Mouse (Mus musculus): ENCODE results near the gene Klf12. TPM values are rescaled to one million over a fixed set of nuclear protein-coding genes. Genes with fewer than 3 reads are reported as not detected.

The Klf12 gene
- polyA plus RNA-seq, 1 experiment: not detected

DNA sequence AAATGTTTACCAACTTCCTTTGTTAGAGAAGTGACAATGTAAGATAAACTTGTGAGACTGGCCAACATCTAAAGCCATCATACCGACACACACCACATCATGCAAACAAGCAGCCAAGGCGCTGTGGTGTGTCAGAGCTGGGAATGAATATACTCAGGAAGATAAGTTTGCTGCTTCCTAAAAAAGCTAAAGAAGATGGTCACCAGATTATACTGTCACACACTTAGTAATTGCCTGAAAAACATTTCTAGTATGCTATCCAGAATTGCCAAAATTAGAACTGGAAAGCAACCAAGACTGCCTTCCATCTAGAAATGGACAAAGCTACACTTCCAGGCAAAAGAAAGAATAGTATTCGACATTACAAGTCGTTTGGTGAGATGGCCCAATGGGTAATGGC, 163.4 kb downstream of the Klf12 start:
- TF ChIP-seq POLR2A (IDR thresholded peaks at IDR 0.05; ENCODE audit: insufficient read depth, low read depth, low read length) (no peak), CTCF (IDR thresholded peaks at IDR 0.05; ENCODE audit: insufficient read depth, low read depth, low read length) (no peak)
- H3K27ac ChIP-seq (ENCODE audit: insufficient read depth, low read depth, low read length): no peak overlapping the region
- no peaks in the 10 kb centered on the region for H3K4me1 ChIP-seq (ENCODE audit: control insufficient read depth, insufficient read depth, low read length)
- 78% methylated on average over 4 of the region's 4 CpGs for WGBS
- no peak overlapping the region for H3K4me3 ChIP-seq (ENCODE audit: insufficient read depth, low read depth, low read length)

- Histone ChIP-seq H3K27ac (ENCODE audit: insufficient read depth, low read depth, low read length) (no peak overlapping the region), H3K4me1 (ENCODE audit: control insufficient read depth, insufficient read depth, low read length) (no peaks in the 10 kb centered on the region), H3K4me3 (ENCODE audit: insufficient read depth, low read depth, low read length) (no peak overlapping the region)
- WGBS: 88% methylated on average over 3 of the region's 3 CpGs
- TF ChIP-seq CTCF (IDR thresholded peaks at IDR 0.05; ENCODE audit: insufficient read depth, low read depth, low read length): no peak
- no peak for TF ChIP-seq POLR2A (IDR thresholded peaks at IDR 0.05; ENCODE audit: insufficient read depth, low read depth, low read length)
These were observed 164.6 kb downstream of the Klf12 start for GRCm38 (mm10) chr14:100119866-100120265.

DNA sequence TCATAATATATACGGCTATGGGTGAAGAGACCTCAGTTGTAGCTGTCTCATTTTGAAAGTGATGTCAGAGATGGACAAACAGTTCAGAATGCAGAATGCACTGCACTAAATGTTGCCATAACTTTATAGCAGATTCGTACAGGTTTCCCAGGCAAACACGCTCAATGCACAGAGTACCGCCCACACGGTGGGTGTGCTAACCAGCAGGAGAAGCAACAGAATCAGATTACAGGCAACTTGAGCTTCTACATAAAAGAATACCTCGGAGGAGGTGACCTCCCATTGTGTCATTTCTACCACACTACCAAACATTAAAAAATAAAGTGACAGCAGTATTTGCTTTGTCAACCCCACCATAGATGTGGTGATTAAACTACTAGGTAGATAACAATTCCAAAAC, 171.1 kb downstream of the Klf12 start:
- TF ChIP-seq CTCF (IDR thresholded peaks at IDR 0.05; ENCODE audit: insufficient read depth, low read depth, low read length) (no peak), POLR2A (IDR thresholded peaks at IDR 0.05; ENCODE audit: insufficient read depth, low read depth, low read length) (no peak)
- Histone ChIP-seq H3K4me1 (ENCODE audit: control insufficient read depth, insufficient read depth, low read length) (0 out of 2 replicates have a peak, but pooled peaks cover 2% of the 10 kb centered on the region), H3K27ac (ENCODE audit: insufficient read depth, low read depth, low read length) (no peak overlapping the region), H3K4me3 (ENCODE audit: insufficient read depth, low read depth, low read length) (no peak overlapping the region)
- WGBS: 56% methylated on average over 6 of the region's 6 CpGs

DNA sequence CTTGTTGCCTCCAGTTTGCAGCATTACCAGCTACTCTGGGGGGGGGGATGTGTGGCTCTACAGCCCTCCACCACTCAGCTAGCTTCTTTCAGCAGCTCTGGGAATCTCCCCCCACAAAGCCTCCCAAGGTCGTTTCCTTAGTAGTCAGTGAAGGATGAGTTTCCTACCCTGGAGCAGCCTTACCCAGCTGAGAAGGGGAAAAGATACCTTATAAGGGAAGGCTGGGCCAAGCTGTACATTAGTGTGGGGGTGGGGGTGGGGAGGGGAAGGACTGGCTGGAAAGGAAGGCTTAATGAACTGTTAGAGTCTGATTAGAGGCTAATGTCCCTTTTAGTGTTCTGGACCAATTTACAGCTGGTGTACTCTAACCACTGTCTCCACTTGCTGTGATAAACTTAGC, 172.7 kb downstream of the Klf12 start:
- TF ChIP-seq POLR2A (IDR thresholded peaks at IDR 0.05; ENCODE audit: insufficient read depth, low read depth, low read length): no peak
- TF ChIP-seq CTCF (IDR thresholded peaks at IDR 0.05; ENCODE audit: insufficient read depth, low read depth, low read length): no peak
- 5% methylated on average over 1 of the region's 1 CpGs for WGBS
- Histone ChIP-seq H3K4me3 (ENCODE audit: insufficient read depth, low read depth, low read length) (no peak overlapping the region), H3K27ac (ENCODE audit: insufficient read depth, low read depth, low read length) (no peak overlapping the region), H3K4me1 (ENCODE audit: control insufficient read depth, insufficient read depth, low read length) (0 out of 2 replicates have a peak, but pooled peaks cover 2% of the 10 kb centered on the region)

DNA sequence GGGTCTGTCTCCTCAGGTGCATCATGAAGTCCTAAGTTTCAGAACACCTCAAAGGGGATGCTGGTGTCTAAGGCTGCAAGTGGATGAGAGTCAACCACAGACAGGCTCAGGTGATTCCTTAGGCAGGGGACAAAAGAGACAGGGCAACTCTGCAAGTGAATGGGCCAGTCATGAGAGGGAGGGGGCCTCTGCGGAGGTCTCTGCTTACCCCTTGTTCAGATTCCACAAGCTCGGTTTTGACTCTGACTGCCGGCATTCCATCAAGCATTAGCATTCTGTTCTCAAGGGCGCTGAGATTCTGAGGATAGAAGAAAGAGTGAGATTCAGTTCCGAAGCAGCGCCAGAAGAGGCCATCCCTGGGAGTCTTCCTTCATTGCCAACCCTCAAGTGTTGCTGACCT, 174.9 kb downstream of the Klf12 start:
- WGBS: 61% methylated on average over 6 of the region's 6 CpGs
- TF ChIP-seq CTCF (IDR thresholded peaks at IDR 0.05; ENCODE audit: insufficient read depth, low read depth, low read length) (no peak), POLR2A (IDR thresholded peaks at IDR 0.05; ENCODE audit: insufficient read depth, low read depth, low read length) (no peak)
- peaks cover 6% of the 10 kb centered on the region; the same call in 1 of the 2 replicates for H3K4me1 ChIP-seq (ENCODE audit: control insufficient read depth, insufficient read depth, low read length)
- H3K4me3 ChIP-seq (ENCODE audit: insufficient read depth, low read depth, low read length): no peak overlapping the region
- H3K27ac ChIP-seq (ENCODE audit: insufficient read depth, low read depth, low read length): no peak overlapping the region

- no peak overlapping the region for H3K4me3 ChIP-seq (ENCODE audit: insufficient read depth, low read depth, low read length)
- peaks cover 4% of the 10 kb centered on the region; the same call in 1 of the 2 replicates for H3K4me1 ChIP-seq (ENCODE audit: control insufficient read depth, insufficient read depth, low read length)
- 92% methylated on average over 10 of the region's 10 CpGs for WGBS
- TF ChIP-seq CTCF (IDR thresholded peaks at IDR 0.05; ENCODE audit: insufficient read depth, low read depth, low read length): no peak
- H3K27ac ChIP-seq (ENCODE audit: insufficient read depth, low read depth, low read length): no peak overlapping the region
These were observed 178.9 kb downstream of the Klf12 start for GRCm38 (mm10) chr14:100105570-100105969.

DNA sequence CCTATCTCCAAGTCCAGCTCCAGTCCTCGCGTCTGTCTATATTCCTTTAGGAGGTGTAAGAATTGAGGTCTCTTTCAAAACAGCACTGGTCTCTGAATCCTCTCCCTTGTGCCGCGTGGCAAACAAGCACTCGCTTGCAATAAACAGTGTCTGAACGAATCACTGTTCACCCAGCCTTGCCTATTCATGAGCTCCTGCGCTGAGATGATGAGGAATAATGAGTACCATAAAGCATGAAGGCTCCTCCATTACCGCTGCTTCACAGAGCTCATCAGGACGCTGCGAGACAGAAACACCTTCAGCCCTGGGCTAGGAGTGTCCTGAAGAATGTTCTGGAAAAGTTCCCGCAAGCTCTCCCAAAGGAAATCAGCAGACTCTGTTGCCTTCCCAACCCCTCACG, 179.7 kb downstream of the Klf12 start:
- Histone ChIP-seq H3K4me1 (ENCODE audit: control insufficient read depth, insufficient read depth, low read length) (peaks cover 4% of the 10 kb centered on the region; the same call in 1 of the 2 replicates), H3K4me3 (ENCODE audit: insufficient read depth, low read depth, low read length) (no peak overlapping the region), H3K27ac (ENCODE audit: insufficient read depth, low read depth, low read length) (no peak overlapping the region)
- WGBS: 36% methylated on average over 12 of the region's 12 CpGs
- TF ChIP-seq CTCF (IDR thresholded peaks at IDR 0.05; ENCODE audit: insufficient read depth, low read depth, low read length): no peak
- no peak for TF ChIP-seq POLR2A (IDR thresholded peaks at IDR 0.05; ENCODE audit: insufficient read depth, low read depth, low read length)

DNA sequence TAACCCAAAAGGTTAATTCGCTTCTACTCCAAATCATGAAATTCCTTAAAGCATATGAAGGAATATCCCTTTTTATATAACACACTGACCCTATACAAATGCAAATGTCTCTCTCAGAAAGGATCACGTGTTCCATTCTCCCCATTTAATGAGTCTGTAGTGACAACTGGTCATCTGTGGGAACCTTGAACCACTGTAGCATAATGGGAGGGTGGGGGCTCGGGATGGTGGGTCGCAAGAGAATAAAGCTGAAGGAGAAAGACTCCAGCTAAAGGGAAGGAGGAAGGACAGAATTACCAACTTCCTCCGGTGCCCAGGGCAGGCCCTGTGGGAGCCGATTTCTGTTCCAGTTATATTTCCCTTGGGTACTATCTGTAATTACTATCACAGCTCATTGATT, 180.7 kb downstream of the Klf12 start:
- Histone ChIP-seq H3K4me3 (ENCODE audit: insufficient read depth, low read depth, low read length) (no peak overlapping the region), H3K27ac (ENCODE audit: insufficient read depth, low read depth, low read length) (no peak overlapping the region), H3K4me1 (ENCODE audit: control insufficient read depth, insufficient read depth, low read length) (peaks cover 4% of the 10 kb centered on the region; the same call in 1 of the 2 replicates)
- TF ChIP-seq CTCF (IDR thresholded peaks at IDR 0.05; ENCODE audit: insufficient read depth, low read depth, low read length) (no peak), POLR2A (IDR thresholded peaks at IDR 0.05; ENCODE audit: insufficient read depth, low read depth, low read length) (no peak)
- WGBS: 59% methylated on average over 6 of the region's 6 CpGs

- Histone ChIP-seq H3K27ac (ENCODE audit: insufficient read depth, low read depth, low read length) (no peak overlapping the region), H3K4me3 (ENCODE audit: insufficient read depth, low read depth, low read length) (no peak overlapping the region), H3K4me1 (ENCODE audit: control insufficient read depth, insufficient read depth, low read length) (peaks cover 5% of the 10 kb centered on the region)
- WGBS: 79% methylated on average over 10 of the region's 10 CpGs
- TF ChIP-seq CTCF (IDR thresholded peaks at IDR 0.05; ENCODE audit: insufficient read depth, low read depth, low read length) (no peak), POLR2A (IDR thresholded peaks at IDR 0.05; ENCODE audit: insufficient read depth, low read depth, low read length) (no peak)
These were observed 187.0 kb downstream of the Klf12 start for GRCm38 (mm10) chr14:100097208-100098189.
